Mouse (Mus musculus): ENCODE measurements at regions not wholly inside any gene's neighbourhood (a gene's known extent, or its start where the extent isn't known, plus 50 kb on each side); places are given as distances from the start of the nearest gene placed in this dataset.

DNA sequence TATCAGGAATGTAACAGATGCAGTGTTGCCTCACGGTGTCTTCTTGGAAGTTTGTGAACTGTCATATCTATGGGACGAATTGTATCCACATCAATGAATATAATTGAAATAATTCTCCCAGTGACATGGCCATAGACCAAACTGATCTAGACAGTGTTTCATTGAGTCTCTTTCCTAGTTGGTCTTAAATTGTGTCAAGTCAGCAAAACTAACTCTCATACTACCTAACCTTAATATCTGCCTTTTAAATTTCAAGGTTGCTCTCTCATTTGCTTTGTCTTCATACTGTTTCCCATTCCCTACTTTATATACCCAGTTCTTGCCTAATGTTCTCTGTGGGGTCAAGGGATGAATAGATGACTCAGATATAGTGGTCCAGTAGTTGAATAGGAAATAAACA, 397.9 kb upstream of the Gm765 start:
- no peak for TF ChIP-seq CTCF (IDR thresholded peaks at IDR 0.05; ENCODE audit: borderline replicate concordance, control insufficient read depth, extremely low read depth, insufficient read depth, low read length, poor library complexity)
- no peak for TF ChIP-seq POLR2A (IDR thresholded peaks at IDR 0.05; ENCODE audit: control insufficient read depth, extremely low read depth, insufficient read depth, low read length, poor library complexity)

All from thymus, adult 2 months (tissue).